Mouse (Mus musculus): ENCODE data around the gene Car14.
"Not testable (repeated sequence)": the region's sequence is repeated elsewhere in the genome, so short reads cannot be mapped to it uniquely, and the experiment has no call there.

The Car14 gene

GRCm38 (mm10) chr3:95891211-95892065, 13.1 kb downstream of the Car14 start, which contains the start of gene BC028528:
Gene BC028528 (minus strand): TSS chr3:95892005.
- DNase-seq = peak; percentile 14 to 32

- no peak for DNase-seq
Observed at GRCm38 (mm10) chr3:95889664-95890063, 14.8 kb downstream of the Car14 start.

GRCm38 (mm10) chr3:95887596-95887995, 16.9 kb downstream of the Car14 start:
- DNase-seq = peak; percentile 75 to 77

- DNase-seq = peak; percentile 65 to 73
Observed at GRCm38 (mm10) chr3:95884400-95884799, 20.1 kb downstream of the Car14 start.

DNA sequence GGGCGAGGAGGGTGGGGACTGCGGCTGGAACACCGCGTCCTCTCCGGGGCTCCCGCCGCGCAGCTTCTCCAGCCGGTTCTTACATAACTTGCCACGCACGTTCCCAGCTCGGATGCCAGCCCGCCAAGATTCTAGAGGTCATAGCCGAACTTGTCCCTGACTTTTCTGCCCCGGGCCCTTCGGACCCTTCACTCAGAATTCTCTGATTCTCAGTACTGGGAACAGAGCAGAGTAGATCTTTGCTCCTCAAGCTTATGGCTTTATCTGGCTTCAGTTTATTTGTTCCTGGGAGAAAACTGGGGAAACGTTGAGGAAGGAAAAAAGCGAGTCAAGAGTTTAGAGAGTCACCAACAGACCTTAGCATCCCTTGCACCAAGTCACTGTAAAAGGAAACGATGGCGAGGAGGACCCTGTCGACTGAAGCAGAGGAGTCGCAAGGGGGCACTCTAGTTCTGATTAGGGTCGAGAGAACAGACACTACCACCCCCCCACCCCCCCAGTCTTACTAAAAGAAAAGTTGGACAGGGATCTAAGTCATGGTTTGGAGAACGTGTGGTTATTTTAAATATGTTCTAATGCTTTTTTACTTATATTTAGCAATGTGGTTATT, 21.6 kb downstream of the Car14 start:
- peak; percentile 82 to 86 for DNase-seq

DNA sequence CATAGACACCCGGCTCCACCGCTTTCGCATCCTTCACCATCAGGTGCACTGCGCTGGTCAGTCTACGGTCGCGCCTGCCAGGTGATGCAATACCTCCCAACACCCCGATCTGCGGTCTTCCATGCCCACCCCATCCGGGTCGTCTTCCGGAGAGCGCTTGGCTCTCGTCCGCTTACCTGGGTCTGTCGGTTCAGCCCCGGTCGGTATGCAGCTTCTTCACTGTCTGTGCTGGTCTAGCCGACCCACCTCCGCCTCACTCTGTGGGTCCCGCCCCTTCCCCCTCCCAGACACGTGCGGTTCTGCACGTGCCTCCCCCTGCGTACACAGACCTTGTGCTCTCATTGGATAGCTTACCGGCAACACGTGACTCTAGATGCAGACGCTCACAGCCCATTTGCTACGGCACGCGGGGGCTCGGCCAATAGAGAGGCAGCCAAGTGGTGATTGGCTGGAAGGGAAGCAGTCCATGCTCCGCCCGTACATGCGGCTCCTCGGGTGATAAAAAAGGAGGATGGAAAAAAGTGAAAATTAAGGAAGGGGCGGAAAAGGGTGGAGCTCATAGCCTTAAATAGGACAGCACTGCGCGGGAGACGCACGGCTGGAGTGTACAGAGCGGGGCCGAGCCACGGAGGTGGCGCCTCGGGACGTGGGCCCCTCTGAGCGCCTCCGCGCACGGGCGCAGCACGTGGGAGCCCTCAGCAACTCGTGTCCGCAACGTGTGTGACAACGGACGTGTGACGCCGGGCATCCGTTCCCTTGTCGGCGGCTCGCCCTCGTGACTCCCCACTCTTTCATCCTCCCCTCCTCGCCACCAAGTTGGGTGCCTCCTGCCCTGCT, 22.3 kb downstream of the Car14 start, which contains the start of gene Ciart:
Ciart (minus strand) TSS at position 273 of the 837 bp plus-strand sequence.
- DNase-seq = peak; percentile 96 to 99

DNA sequence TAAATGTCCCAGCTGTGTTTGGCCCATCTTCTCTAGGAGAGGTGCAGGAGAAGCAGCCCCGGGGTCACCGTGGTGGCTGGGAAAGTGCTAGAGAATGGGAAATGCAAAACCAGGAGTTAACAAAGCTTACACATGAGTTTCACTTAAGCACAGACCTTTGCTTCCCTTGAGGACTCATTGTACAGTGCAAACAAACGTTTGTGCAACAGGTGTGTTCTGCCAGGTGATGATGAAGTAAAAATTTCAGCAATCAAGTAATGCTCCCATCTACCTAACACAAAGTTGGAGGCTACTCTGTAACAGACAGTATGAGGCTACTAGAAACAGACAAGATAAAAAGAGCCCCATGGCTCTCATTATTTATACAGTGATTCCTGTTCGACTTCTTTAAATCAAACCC, 25.4 kb downstream of the Car14 start:
- no peak for DNase-seq

- no peak for DNase-seq
Observed at GRCm38 (mm10) chr3:95872048-95872447, 32.4 kb downstream of the Car14 start.

DNA sequence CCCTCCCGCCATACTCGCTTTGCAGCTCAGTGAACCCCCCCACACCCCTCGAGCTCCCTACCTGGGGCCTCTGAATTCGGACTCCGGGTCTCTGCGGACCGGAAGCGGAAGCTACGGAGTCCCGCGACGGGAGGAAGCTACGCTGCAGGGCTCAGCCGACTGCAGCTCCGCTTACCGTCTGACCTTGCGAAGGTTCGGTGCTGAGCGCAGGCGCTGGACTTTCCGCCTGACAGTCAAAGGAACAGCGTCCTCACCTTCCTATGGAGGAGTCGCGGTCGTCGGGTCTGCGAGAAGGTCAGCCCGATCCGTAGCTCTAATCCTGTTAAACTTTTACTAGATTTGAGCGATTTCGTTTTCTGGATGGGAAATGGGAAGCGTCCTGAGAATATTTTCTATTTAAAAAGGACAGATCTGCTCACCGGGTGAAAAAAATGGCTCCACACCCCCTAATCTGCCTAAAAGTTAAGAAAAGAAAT, 33.1 kb downstream of the Car14 start, which contains the start of gene Mrps21:
Mrps21 (minus strand) TSS at position 128 of the 476 bp plus-strand sequence.
- DNase-seq = peak; percentile 91 to 93

- DNase-seq = peak in 1 of 2 experiments; percentile 59
Observed at GRCm38 (mm10) chr3:95870976-95871375, 33.5 kb downstream of the Car14 start.

- DNase-seq = no peak
Observed at GRCm38 (mm10) chr3:95867408-95867807, 37.1 kb downstream of the Car14 start.

GRCm38 (mm10) chr3:95866071-95866470, 38.4 kb downstream of the Car14 start:
- peak; percentile 70 to 73 for DNase-seq

DNA sequence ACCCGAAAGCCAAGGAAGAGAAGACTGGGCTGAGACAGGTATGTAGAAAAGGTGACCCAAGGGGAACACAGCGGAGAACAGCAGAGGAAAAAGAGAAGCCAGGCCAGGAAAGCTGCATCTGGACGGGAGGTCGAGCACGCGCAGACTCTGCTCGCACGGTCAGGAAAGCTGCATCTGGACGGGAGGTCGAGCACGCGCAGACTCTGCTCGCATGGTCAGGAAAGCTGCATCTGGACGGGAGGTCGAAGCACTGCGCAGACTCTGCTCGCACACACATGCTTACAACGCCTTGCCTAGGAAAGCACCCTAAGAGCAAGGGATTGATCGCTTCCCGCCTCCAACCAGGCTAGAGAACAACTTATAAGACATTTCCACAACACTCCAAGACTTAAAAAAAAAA, 38.9 kb downstream of the Car14 start:
- DNase-seq = no peak

- peak; percentile 83 to 93 for DNase-seq
Observed at GRCm38 (mm10) chr3:95865050-95865449, 39.4 kb downstream of the Car14 start.

DNA sequence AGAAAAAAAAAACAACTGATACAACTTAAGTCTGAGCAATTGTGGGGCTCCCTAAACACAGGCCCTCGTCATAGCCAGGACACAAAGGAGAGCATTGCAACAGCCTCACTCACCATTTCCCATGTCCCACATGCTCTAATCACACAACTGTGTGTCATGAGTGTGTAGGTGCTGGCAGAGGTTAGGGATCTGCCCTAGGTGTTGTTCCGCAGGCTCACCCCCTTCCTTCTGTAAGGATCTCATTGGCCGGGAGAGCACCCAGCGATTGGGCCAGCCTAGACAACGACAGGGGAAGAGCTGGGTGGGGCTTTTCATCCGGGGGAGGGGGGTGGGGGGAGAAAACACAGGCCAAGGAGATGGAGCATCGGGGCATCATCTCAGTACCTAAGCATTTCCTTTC, 40.9 kb downstream of the Car14 start:
- no peak for DNase-seq

GRCm38 (mm10) chr3:95861796-95862195, 42.7 kb downstream of the Car14 start:
- peak; percentile 87 to 90 for DNase-seq

DNA sequence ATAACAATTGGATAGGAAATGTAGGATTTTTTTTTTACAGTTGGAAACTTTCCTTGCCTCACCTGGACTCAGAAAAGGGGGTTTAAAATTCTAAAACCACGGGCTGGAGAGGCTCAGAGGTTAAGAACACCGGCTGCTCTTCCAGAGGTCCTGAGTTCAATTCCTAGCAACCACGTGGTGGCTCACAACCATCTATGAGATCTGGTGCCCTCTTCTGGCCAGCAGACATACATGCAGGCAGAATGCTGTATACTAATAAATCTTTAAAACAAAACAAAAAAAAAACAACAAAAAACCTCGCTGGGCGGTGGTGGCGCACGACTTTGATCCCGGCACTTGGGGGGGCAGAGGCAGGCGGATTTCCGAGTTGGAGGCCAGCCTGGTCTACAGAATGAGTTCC, 43.3 kb downstream of the Car14 start:
- DNase-seq = no peak

- DNase-seq = no peak
Observed at GRCm38 (mm10) chr3:95860323-95860722, 44.2 kb downstream of the Car14 start.

DNA sequence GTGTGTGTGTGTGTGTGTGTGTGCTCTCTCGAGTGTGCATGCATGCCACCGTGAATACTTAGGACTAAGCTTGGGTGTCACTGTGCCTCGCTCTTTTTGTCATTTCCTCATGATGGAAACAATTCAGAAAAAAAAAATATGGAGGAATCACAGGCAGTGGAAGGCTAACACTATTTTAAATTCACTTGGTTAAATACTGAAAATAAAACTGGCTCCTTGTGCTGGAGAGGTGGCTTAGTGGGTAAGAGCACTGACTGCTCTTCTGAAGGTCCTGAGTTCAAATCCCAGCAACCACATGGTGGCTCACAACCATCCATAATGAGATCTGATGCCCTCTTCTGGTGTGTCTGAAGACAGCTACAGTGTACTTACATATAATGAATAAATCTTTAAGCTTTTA, 46.2 kb downstream of the Car14 start:
- DNase-seq = not testable (repeated sequence)

DNA sequence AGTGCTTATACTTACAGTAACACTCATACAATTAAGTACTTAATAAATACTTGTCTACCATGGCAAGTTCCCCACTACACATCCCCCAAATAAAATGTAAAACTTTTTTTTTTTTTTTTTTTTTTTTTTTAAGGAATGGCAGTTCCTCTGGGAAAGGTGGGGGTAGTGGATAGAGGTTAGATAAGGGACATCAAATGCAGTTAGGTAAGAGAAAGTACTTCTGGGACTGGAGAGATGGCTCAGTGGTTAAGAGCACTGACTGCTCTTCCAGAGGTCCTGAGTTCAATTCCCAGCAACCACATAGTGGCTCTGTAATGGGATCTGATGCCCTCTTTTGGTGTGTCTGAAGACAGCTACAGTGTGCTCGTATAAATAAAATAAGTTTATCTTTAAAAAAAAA, 47.4 kb downstream of the Car14 start:
- not testable (repeated sequence) for DNase-seq

DNA sequence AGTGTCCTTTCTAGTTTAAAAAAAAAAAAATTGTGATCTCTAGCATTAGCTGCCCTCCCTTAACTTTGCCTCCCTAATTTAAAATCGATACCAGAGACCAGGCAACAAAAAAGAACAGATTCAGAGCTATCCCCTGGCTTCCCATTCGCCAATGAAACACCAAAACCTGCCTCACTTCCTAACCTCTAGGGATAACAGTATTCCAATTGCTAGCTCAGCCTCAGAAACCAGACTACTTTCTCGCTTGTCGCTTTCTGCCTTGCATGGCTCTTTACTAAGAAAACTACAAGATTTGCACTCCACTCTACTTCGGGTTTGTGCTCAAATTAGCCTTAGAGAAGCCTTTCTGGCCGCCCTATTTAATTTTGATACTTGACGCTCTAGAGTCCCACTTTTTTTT, 48.4 kb downstream of the Car14 start:
- DNase-seq = no peak

GRCm38 (mm10) chr3:95855502-95856089, 48.9 kb downstream of the Car14 start, which contains the start of gene Prpf3:
Gene Prpf3 (minus strand): TSS chr3:95855885.
- peak; percentile 95 to 97 for DNase-seq
